Mouse (Mus musculus) megakaryocyte, embryonic 14.5 days (primary cell): ENCODE measurements around the gene Kmt2e.

Experiments
- FLI1 ChIP-seq: IDR thresholded peaks from 2 replicates; pipeline ENCODE4 v1.6.1; 2012; ENCODE audit warnings: low read length, inconsistent platforms, mixed read lengths
- GATA1 ChIP-seq: IDR thresholded peaks from 3 replicates; pipeline ENCODE4 v1.6.1; 2012; ENCODE audit warnings: mixed read lengths, low read length, inconsistent platforms, borderline replicate concordance

GRCm38 (mm10) chr5:23394366-23395145 is 39.7 kb upstream of the Kmt2e start:
- TF ChIP-seq GATA1, result no peak
- no peak for TF ChIP-seq FLI1
